Mouse (Mus musculus) E14TG2a.4 (cell line): ENCODE results near the gene Tsku.

ENCODE experiments used
- CTCF ChIP-seq: conservative IDR thresholded peaks from 2 replicates; pipeline ENCODE4 v1.5.1; 2014; ENCODE audit warnings: low read length
- POU5F1 ChIP-seq: IDR thresholded peaks from 2 replicates; pipeline ENCODE4 v1.6.1; 2014; ENCODE audit warnings: low read length, borderline replicate concordance

GRCm38 (mm10) chr7:98391351-98391936 is 30.3 kb upstream of the Tsku start:
- TF ChIP-seq CTCF (no peak), POU5F1 (no peak)
